Mouse (Mus musculus): Measurements from ENCODE around the gene Foxp1.

Foxp1 gene

DNA sequence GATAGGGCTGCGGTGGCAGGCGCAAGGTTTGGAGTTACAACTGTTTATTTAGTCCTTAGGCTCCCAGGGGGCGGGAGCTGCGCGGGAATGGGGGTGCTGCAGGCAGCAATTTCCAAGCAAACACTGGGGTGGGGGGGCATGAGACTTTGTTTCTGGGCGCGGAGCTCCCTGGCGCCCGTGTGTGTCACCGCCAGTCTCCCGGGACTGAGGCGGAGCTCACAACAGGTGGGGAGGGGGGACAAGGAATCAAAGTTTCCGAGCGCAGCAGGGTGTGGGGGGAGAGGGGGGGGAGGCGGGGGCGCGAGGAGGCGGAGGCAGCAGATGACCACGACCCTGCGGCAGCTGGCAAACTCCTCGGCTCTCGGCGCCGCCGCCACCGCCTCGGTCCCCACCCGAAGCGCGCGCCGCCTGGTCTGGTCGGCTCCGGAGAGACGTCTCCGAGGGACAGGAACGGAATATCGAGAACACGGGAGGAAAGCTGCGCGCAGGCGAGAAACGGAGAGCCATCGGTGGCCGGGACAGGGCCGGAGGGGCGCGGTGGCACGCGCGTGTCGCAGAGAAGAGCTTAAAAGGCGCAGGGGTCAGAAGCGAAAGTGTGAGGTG lies 1.4 kb downstream of the Foxp1 start:
- peak; percentile 38 to 53 for DNase-seq (ENCODE audit: low spot score in 2 of 2)

DNA sequence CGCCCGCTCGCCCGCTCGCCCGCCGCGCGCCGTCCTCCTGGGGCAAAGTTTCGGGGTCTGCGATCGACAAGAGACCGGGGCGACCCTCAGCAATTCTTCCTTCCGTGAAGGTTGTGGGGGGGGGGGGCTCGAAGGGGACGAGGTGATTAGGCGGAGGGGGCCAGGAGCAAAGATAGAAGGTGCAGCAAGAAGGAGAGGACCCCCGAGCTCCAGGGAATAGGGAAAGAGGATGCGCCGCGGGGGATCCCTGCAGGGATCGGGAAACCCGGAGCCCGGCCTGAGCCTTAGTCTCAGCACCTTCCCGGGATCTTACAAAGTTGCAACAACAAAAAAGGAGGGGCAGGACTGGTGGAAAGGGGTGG lies 1.9 kb downstream of the Foxp1 start:
- peak in 1 of 2 experiments; percentile 44 for DNase-seq (ENCODE audit: low spot score in 2 of 2)

DNA sequence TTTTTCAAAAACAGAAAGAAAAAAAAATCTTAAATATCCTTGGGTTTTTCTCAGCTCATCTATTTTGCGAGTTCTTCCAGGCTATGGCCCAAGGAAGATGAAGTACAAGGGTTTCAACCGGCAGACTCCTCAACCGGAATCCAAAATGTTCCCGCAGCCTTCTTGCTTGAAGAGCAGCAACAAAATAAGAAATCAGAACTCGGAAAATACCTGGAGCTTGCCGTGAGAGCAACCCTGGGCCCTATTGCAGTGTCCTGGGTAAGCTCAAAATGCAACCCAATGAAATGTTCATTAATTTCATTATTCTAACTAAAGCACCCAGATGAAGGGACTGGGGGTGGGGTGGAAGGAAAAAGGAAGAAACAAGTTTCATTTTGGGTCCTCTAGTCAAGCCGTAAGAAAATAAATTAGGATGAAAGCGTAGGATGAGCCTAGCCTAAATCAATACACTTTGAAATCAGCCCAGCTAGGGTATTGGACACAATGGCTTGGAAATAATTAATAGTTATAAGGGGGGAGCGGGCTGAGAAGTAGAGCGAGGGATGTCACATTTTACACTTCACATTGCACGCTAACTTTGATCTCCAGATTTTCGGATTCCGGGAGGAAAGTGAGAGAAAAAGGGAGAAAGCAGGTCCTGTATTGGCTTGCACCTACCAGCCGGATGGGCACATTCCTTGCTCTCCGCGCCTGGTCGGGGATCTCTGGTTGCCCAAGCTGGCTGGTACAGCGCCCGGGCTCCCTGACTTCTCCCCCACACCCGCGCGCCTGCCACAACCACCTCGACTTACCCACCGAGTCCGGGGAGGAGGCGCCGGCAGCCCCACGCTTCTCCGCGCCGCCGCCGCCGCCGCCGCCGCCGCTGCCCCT lies 2.5 kb downstream of the Foxp1 start:
- peak in 1 of 2 experiments; percentile 35 for DNase-seq (ENCODE audit: low spot score in 2 of 2)

DNA sequence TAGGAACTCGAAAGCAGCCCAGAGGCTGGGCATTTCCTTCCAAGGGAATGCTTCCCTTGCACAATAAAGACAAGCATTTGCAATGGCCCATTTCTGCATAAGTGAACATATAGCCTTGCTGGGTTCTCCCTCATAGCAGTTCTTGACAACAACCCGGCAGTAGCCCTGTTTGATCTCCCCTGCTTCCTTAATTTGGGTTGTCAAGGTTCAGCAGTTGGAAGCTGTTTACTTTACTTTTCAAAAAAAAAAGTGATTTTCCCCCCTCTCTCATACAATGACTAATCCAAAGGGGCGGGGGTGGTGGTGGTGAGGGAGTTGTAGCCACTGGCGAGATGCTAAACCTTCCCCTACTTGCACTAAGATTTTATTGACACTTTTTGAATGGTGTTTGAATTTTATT lies 3.5 kb downstream of the Foxp1 start:
- DNase-seq (ENCODE audit: low spot score in 2 of 2) = no peak

DNA sequence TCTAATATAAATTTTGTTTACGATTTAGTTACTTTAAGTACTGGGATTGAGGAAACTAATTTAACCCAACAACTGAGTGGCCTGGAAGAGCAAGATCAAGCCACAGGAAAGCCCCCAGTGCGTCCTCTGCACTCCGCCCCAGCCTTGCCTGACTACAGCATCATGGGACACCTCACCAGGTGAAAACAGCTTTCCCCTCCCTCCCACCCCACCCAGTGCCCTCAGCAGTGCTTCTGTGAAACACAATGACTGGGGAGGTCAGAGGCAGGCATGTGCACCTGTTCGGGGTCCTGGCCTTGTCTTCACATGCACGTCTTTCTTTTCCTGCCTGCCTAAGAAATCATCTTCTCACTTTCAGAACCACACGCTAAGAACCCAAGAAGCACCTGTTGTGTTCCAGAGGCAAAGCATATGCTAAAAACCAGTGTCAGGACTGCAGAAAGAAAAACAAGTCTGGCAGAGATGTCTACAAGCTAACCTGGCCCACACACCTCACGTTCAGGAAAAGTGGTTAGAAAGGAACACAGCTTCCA lies 6.8 kb downstream of the Foxp1 start:
- DNase-seq (ENCODE audit: low spot score in 2 of 2) = no peak

DNA sequence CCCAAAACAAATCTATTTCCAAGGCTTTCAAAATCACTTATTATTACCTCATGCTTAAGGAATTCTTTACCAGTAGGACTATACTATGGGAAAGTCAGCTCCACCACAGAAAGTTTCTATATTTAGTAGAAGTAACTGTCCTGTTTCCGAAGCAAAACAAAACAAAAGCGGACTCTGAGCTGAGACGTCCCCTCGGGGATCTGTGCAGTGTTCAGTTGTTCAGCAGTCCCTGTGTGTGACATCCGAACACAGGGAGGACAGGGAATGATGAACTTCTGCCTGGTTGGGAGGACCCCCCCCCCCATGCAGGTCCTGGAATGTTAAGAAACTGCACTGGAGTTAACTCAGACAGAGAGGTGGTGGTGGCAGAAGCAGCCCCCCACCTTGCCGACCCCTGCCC lies 10.7 kb downstream of the Foxp1 start:
- DNase-seq (ENCODE audit: low spot score in 2 of 2) = no peak

DNA sequence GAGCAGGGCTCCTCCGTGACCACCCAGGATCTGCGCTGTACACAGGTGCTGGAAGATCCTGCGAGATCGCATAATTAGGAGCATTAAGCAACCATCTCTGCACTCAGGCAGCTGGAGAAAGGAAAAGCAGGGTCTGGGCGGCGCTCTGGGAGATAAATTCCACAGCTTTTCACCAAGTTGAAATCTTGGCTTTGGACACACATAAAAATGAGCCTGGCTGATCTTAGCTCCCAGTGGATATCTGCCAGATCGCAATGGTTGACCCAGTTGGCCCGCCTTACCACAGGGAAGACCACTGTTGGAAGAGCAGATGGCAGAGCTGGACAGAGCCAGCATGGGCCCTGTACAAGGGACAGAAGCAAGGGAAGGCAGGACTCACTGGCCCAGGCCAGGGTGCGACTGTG lies 13.3 kb downstream of the Foxp1 start:
- no peak for DNase-seq (ENCODE audit: low spot score in 2 of 2)

DNA sequence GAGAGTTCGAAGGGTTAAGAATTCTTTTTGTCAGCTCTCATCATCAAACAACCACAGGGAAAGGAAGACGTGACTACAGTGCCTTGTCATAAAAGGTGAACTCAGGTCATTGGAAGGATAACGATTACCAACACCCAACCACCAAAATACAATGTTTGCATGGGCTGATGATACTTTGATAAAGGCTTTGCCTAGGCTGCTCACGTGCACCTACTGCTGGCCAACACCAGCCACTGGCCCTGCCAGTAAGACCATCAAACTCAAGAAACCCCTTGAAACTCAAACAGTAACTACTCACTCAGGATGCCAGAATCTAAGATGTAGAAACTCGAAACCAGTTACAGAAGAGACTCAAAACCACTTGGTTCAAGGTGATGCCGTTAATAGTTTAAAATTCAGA lies 15.7 kb downstream of the Foxp1 start:
- DNase-seq (ENCODE audit: low spot score in 2 of 2) = no peak

DNA sequence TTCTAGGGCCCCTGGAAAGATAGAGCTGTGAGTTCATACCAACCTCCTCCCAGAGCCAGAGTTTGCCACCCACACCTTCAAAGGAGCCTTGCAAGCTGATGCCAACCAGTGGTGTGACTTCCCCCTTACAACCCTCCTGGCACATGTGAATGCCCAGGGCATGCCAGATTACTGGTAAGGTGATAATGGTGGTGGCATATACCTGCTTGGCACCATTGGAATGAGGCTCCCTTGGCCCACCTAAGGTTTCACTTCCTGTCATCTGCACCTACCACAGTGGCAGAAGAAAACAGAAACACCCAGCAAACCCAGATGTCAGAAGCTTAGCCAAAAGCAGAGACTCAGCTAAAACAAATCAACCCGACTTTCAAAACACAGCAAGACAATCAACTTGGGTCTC lies 18.8 kb downstream of the Foxp1 start:
- DNase-seq (ENCODE audit: low spot score in 2 of 2) = no peak

DNA sequence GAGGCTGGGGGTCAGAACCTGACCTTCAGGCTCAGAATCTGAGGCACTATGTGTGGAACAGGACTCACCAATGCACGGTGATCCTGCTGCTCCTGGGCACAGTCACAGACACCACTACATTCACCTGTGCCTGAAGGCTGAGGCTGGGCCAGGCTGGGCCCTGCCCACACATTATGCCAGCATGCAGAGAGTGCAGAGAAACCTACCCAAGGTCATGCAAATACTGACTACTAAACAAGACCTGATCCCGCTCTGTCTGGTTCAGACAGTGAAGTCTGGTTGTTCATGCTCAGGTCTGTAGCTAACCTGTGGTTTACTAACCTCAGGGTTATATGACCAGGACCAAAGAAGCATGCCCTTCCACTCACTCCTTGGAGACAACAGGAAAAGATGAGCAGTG lies 19.8 kb downstream of the Foxp1 start:
- DNase-seq (ENCODE audit: low spot score in 2 of 2) = no peak

DNA sequence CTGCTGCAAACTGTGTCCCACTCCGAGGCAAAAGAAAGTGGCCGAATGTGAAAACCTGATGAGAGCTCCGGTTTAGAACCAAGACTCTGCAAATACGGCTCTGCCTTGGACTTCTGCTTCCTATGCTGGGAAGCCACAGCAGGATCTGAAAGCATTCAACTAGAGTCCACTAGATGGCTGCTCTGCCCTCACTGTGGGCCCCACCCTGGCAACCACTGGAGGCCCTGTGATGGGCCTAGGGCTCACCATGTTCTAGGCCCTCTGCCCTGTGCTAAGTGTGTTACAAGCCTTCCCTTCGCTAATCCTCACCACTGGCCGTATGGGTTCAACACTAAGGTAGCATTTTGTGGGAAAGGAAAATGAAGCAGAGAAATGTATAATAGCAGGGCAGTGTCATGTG lies 20.2 kb downstream of the Foxp1 start:
- no peak for DNase-seq (ENCODE audit: low spot score in 2 of 2)

DNA sequence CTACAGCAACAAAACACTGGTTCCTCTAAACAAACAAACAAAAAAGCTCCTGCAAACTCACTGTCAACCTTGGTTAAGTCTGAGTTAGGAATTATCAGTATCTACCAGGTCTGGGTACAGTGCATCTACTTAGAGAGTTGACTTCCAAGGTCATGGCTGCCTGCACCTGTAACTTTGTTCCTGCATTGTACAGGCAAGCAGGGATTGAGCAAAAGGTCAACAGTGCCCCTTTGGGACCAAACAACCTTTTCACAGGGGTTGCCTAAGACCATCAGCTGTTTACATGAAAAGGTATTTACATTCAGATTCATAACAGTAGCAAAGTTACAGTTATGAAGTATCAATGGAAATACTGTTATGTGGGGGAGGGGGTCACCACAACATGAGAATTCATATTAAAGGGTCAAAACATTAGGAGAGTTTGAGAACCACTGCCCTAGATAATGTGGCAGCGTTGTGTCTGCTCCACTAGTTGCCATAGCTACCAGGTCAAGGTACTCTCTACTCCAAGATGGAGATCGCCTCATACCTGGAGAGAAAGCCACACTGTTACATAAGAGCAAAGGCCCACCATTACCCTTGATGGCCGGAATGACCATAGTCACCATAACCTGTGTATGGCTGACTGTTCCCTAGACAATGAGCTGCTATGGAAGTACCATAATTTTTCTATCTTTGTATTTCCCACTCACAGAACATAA lies 21.8 kb downstream of the Foxp1 start:
- DNase-seq (ENCODE audit: low spot score in 2 of 2) = no peak

DNA sequence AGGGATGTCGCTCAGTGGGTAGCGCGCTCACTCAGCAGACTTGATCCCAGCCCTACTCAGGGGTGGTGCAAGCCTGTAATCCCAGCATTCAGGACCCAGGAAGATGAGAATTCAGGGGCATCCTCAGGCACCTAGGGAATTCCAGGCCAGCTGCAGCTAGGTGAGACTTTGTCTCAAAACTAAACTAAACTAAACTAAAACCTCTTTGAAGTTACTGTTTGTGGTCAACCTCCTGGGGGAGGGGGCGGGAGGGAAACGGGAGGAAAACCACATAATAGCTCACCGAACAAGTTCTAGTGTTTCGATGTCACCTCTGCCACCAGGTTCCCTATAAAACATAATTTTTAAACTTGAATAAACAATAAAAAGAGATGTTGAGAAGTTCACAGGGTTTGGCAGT lies 24.4 kb downstream of the Foxp1 start:
- DNase-seq (ENCODE audit: low spot score in 2 of 2) = no peak

DNA sequence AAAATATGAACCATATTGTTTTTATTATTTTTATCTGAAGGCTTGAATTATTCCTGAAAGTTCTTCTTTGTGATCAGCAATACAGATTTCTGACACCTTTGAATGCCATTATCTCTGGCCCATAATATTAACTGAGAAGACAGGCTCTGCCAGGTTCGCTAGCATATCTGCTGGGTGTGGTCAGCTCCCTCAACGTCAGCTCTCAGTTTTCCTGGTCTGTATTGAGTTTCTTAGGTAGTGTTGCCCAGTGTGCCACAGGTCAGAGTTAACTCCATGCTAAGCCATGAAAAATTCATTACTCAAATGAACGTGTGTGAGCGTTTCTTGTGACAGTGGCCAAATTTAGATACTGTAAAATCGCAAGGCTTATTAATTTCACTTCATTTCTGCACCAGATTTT lies 26.4 kb downstream of the Foxp1 start:
- no peak for DNase-seq (ENCODE audit: low spot score in 2 of 2)

DNA sequence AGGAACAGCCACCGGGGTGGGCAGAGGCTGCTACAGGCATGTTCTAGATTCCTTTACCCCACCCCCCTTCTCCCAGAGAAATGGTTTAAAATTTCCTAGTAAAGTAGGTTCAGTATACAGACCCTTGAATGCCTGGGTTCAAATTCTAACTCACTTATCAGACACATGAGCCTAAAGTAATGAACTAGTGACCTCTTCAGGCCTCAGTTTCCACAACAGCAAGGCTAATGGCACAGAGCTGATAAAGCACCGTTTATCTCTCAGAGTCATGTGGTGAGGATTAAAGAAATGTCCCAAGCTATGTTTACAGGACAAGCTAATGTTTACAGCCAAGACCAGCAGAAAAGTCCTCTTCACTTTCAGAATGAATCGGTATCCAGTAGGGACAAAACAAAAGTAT lies 29.6 kb downstream of the Foxp1 start:
- DNase-seq (ENCODE audit: low spot score in 2 of 2) = no peak

DNA sequence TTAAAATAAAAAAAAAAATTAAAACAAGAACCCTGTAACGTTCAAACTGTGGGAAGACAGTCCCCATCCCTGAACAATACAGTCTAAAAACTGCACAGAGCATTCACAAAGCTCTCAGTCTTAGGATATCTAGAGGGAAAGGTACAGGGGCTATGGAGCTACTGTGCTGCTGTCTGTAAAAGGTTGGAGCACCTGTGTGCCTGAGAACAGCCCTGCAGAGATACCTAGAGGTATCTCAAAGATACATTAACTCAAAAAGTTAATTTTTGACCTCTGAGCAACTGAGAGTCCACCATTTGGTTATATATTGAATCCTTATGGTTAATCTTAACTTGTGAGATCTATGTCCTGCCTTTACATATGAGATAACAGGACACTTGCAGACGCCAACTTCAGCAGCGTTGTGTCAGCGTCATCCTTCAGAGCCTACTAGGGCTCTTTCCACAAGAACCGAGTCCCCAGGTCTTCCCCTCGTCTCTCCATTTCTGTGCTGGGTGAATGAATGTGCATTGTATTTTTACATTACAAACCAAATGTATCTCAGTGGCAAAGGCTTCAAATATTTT lies 30.5 kb downstream of the Foxp1 start:
- no peak for DNase-seq (ENCODE audit: low spot score in 2 of 2)

DNA sequence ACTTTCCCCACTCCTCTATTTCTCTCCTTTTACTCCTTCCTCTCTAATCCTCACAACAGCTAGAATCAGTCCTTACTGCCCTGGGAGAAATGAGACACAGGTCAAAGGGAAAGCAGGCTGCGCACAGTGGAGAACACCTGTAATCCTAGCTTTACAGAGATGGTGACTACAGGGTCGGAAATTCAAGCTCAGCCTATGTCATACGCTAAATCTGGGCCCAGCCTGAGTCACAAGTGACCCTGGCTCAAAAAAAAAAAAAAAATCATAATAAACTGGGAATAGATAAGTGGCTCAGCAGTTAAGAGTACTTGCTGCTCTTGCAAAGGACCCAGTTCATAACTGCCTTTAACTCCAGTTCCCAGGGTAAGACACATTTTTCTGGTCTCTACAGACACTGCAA lies 31.4 kb downstream of the Foxp1 start:
- no peak for DNase-seq (ENCODE audit: low spot score in 2 of 2)

DNA sequence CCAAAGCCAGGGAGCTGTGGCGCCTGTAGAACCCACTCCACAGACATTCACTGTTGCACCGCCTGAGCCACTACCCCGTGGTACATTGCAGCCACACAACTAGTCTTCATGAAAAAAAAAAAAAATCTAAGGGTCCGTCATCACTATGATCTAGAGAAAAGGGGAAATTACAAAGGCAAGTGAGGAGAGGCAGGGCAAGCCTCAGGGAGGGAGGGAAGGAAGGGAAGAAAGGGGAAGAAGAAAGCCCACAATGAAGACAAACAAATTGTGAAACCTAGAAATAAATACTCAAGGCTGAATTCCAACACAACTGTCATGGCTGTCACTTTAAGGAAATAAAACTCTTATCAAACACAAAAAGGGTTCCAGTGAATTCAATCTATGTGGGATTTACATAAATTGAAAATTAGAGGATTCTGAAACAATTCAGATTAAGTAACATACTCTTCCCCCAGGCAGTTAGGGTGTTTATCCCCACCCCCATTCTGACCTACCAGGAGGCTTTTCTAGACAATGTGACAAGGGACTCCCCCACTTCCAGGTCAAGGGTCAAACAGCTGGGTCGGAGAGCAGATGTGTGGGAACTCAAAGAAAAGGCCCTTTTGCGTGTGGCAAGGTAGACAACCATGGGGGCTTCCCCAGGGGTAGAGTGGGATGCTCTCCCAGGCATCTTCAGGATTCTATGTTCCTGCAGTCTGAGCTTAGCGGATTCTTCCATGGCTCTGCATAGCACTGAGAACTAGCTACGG lies 32.4 kb downstream of the Foxp1 start:
- DNase-seq (ENCODE audit: low spot score in 2 of 2) = no peak

DNA sequence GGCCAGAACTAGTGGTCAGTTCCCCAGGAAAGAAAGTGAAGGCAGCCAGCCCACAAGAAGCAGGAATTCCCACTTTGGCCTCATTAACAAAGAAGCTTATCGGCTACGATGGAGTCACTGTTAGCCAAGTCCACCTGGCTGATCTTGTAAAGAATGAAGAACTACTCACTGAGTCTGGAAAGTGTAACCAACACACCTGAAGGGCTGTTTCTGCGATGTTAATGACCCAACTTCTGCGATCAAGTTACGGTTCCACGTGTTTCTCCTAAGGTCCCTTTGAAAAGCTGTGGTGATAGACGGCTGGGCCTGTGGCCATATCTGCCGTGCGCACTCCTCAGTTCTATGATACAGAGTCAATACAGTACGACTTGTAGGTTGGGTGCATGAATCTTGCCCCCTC lies 33.1 kb downstream of the Foxp1 start:
- DNase-seq (ENCODE audit: low spot score in 2 of 2) = no peak

DNA sequence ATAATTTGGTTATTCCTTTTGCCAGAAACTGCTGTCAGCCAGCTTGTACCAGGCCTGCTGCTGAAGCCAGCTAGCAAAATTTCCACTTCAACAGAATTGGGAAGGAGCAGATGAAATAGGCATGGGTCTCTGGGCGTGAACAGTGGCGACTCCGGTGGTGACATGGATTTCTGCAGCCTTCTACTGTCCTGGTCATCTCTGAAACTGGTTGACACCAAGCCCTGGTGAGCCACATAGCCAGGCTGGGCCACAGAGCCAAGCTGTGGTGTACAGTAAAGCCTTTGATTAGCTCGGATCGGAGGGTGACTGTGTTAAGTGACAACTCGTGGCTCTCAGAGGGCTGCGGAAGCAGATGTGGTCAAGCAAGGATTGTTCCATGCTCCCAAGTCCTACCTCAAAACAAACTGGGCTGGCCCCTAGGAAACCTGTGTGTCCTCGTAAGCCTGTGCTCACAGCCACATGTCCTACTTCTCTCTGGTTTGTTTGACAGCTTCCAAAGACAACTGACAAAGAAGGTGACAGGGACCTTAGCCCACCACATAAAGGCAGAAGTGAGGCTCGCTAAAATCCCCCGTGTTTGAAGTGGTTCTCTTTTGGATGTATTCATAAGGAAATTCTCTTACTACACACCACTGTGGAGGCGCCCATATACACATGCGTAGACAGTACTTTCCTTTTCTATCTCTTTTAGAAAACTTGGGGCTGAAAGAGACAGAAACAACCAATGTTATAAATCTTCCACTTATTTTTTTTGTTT lies 36.5 kb downstream of the Foxp1 start:
- peak in 1 of 2 experiments; percentile 49 for DNase-seq (ENCODE audit: low spot score in 2 of 2)
